Mouse (Mus musculus): Measurements from ENCODE around the gene Foxe3. TPM values are rescaled to one million over a fixed set of nuclear protein-coding genes. Genes with fewer than 3 reads are reported as not detected.

Gene Foxe3
- total and polyA plus RNA-seq, 3 experiments, result not detected

- H3K9me3 ChIP-seq (replicated peaks; ENCODE audit: low read length), result no peaks in the 10 kb centered on the region
- peaks cover 6% of the 10 kb centered on the region for H3K27me3 ChIP-seq (replicated peaks)
- in situ Hi-C loops (cut with MboI; ENCODE audit: low pct_ligation_motif_present, low pct_unique_long_range_greater_than_20kb, low sequenced_read_pairs) (no loop called here), dilution Hi-C loops (cut with MboI; ENCODE audit: extremely low pct_ligation_motif_present, extremely low pct_unique_long_range_greater_than_20kb, low sequenced_read_pairs) (no loop called here)
- H3K4me2 ChIP-seq (ENCODE audit: insufficient read depth, low read depth, poor library complexity, severe bottlenecking), result no peak overlapping the region
- peaks cover 0 to 5% of the 10 kb centered on the region in 2 experiments; a peak in 2 of 4 replicates for H3K4me1 ChIP-seq (ENCODE audit: control insufficient read depth in 1 of 2, insufficient read depth in 2 of 2)
- no peaks in the 10 kb centered on the region for H3K79me2 ChIP-seq (replicated peaks; ENCODE audit: control insufficient read depth, extremely low read depth, insufficient read depth, poor library complexity, severe bottlenecking)
- TF ChIP-seq NRF1 (IDR thresholded peaks at IDR 0.05; ENCODE audit: low read depth, low read length), result no peak
- H3K27ac ChIP-seq (ENCODE audit: insufficient read depth, low read depth), result no peak overlapping the region
- no peaks in the 10 kb centered on the region for H3K36me3 ChIP-seq (replicated peaks in 1 of 2; ENCODE audit: control insufficient read depth in 1 of 2, insufficient read depth in 1 of 2, low read length in 1 of 2)
- DNase-seq (ENCODE audit: extremely low read depth), result no peak
- no peak overlapping the region for H3K9ac ChIP-seq (ENCODE audit: insufficient read depth, low read depth)
- no peak overlapping the region for H3K4me3 ChIP-seq (replicated peaks in 1 of 3; ENCODE audit: low read depth in 2 of 3, low read length in 2 of 3, poor library complexity in 1 of 3)
Measured at GRCm38 (mm10) chr4:114945021-114945420, 19.2 kb upstream of the Foxe3 start.

GRCm38 (mm10) chr4:114942583-114942982 lies 16.8 kb upstream of the Foxe3 start:
- Histone ChIP-seq H3K9ac (ENCODE audit: insufficient read depth, low read depth) (no peak overlapping the region), H3K4me1 (ENCODE audit: control insufficient read depth in 1 of 2, insufficient read depth in 2 of 2) (peaks cover 0 to 5% of the 10 kb centered on the region in 2 experiments; a peak in 2 of 4 replicates), H3K4me3 (replicated peaks in 1 of 3; ENCODE audit: low read depth in 2 of 3, low read length in 2 of 3, poor library complexity in 1 of 3) (no peak overlapping the region), H3K36me3 (replicated peaks in 1 of 2; ENCODE audit: control insufficient read depth in 1 of 2, insufficient read depth in 1 of 2, low read length in 1 of 2) (no peaks in the 10 kb centered on the region), H3K27me3 (replicated peaks) (peaks cover 15% of the 10 kb centered on the region), H3K27ac (ENCODE audit: insufficient read depth, low read depth) (no peak overlapping the region), H3K79me2 (replicated peaks; ENCODE audit: control insufficient read depth, extremely low read depth, insufficient read depth, poor library complexity, severe bottlenecking) (no peaks in the 10 kb centered on the region), H3K4me2 (ENCODE audit: insufficient read depth, low read depth, poor library complexity, severe bottlenecking) (no peak overlapping the region), H3K9me3 (replicated peaks; ENCODE audit: low read length) (no peaks in the 10 kb centered on the region)
- TF ChIP-seq MAZ (IDR thresholded peaks at IDR 0.05; ENCODE audit: low read depth, low read length), result no peak
- TF ChIP-seq BHLHE40 (IDR thresholded peaks at IDR 0.05; ENCODE audit: low read depth, low read length), result no peak
- no peak for TF ChIP-seq SIN3A (IDR thresholded peaks at IDR 0.05; ENCODE audit: low read length)
- TF ChIP-seq ETS1 (conservative IDR thresholded peaks at IDR 0.05; ENCODE audit: low read depth, low read length), result no peak
- TF ChIP-seq HCFC1 (IDR thresholded peaks at IDR 0.05; ENCODE audit: low read depth, low read length), result no peak
- TF ChIP-seq JUND (conservative IDR thresholded peaks at IDR 0.05; ENCODE audit: low read depth, low read length), result no peak
- TF ChIP-seq CHD2 (IDR thresholded peaks at IDR 0.05; ENCODE audit: low read length), result no peak
- TF ChIP-seq IRF4 (IDR thresholded peaks at IDR 0.05; ENCODE audit: low read depth, low read length), result no peak
- no peak for TF ChIP-seq MAFK (IDR thresholded peaks at IDR 0.05; ENCODE audit: insufficient replicate concordance, low read length)
- TF ChIP-seq CHD1 (IDR thresholded peaks at IDR 0.05; ENCODE audit: low read depth, low read length), result no peak
- TF ChIP-seq ZKSCAN1 (IDR thresholded peaks at IDR 0.05; ENCODE audit: borderline replicate concordance, low read depth, low read length), result no peak
- TF ChIP-seq MYC (IDR thresholded peaks at IDR 0.05; ENCODE audit: low read depth, low read length), result no peak
- DNase-seq (ENCODE audit: extremely low read depth), result no peak
- dilution Hi-C loops (cut with MboI; ENCODE audit: extremely low pct_ligation_motif_present, extremely low pct_unique_long_range_greater_than_20kb, low sequenced_read_pairs), result no loop called here
- in situ Hi-C loops (cut with MboI; ENCODE audit: low pct_ligation_motif_present, low pct_unique_long_range_greater_than_20kb, low sequenced_read_pairs), result no loop called here

GRCm38 (mm10) chr4:114942112-114942511 lies 16.3 kb upstream of the Foxe3 start:
- H3K79me2 ChIP-seq (replicated peaks; ENCODE audit: control insufficient read depth, extremely low read depth, insufficient read depth, poor library complexity, severe bottlenecking), result no peaks in the 10 kb centered on the region
- TF ChIP-seq JUND (conservative IDR thresholded peaks at IDR 0.05; ENCODE audit: low read depth, low read length) (no peak), USF1 (IDR thresholded peaks at IDR 0.05; ENCODE audit: low read depth, low read length) (no peak), POLR2AphosphoS2 (IDR thresholded peaks at IDR 0.05; ENCODE audit: low read depth, low read length) (no peak), POLR2A (IDR thresholded peaks at IDR 0.05; ENCODE audit: low read depth, low read length) (no peak), CHD1 (IDR thresholded peaks at IDR 0.05; ENCODE audit: low read depth, low read length) (no peak), E2F4 (IDR thresholded peaks at IDR 0.05; ENCODE audit: insufficient replicate concordance, low read depth, low read length) (no peak), ZNF384 (IDR thresholded peaks at IDR 0.05; ENCODE audit: low read depth, low read length) (no peak), RAD21 (IDR thresholded peaks at IDR 0.05; ENCODE audit: low read depth, low read length) (no peak), CTCF (conservative IDR thresholded peaks at IDR 0.05 in 1 of 2, IDR thresholded peaks at IDR 0.05 in 1 of 2; ENCODE audit: low read depth in 2 of 2, low read length in 2 of 2) (no peak), TBP (conservative IDR thresholded peaks at IDR 0.05; ENCODE audit: low read depth, low read length) (no peak)
- H3K9me3 ChIP-seq (replicated peaks; ENCODE audit: low read length), result no peaks in the 10 kb centered on the region
- peaks cover 0 to 2% of the 10 kb centered on the region in 2 experiments; a peak in 2 of 4 replicates for H3K4me1 ChIP-seq (ENCODE audit: control insufficient read depth in 1 of 2, insufficient read depth in 2 of 2)
- no peaks in the 10 kb centered on the region for H3K36me3 ChIP-seq (replicated peaks in 1 of 2; ENCODE audit: control insufficient read depth in 1 of 2, insufficient read depth in 1 of 2, low read length in 1 of 2)
- in situ Hi-C loops (cut with MboI; ENCODE audit: low pct_ligation_motif_present, low pct_unique_long_range_greater_than_20kb, low sequenced_read_pairs), result no loop called here
- no peak for DNase-seq (ENCODE audit: extremely low read depth)
- no peak overlapping the region for H3K27ac ChIP-seq (ENCODE audit: insufficient read depth, low read depth)
- no peak overlapping the region for H3K9ac ChIP-seq (ENCODE audit: insufficient read depth, low read depth)
- peaks cover 15% of the 10 kb centered on the region for H3K27me3 ChIP-seq (replicated peaks)
- H3K4me3 ChIP-seq (replicated peaks in 1 of 3; ENCODE audit: low read depth in 2 of 3, low read length in 2 of 3, poor library complexity in 1 of 3), result no peak overlapping the region
- dilution Hi-C loops (cut with MboI; ENCODE audit: extremely low pct_ligation_motif_present, extremely low pct_unique_long_range_greater_than_20kb, low sequenced_read_pairs), result no loop called here
- no peak overlapping the region for H3K4me2 ChIP-seq (ENCODE audit: insufficient read depth, low read depth, poor library complexity, severe bottlenecking)
